ENCODE assay signal across 8 mouse cellular contexts in genomic region chr7:24638026-24638856, GRCm38 (mm10). TPM values are rescaled to one million over a fixed set of nuclear protein-coding genes. Genes with fewer than 3 reads are reported as not detected.
DNase-seq lines count a peak whose midpoint lies in the region; ATAC-seq and TF ChIP-seq lines count a peak whose summit lies in the region.

No protein-coding gene starts in this region.

- peak overlapping the region; percentile 35 for H3K4me3 ChIP-seq in hindbrain, embryonic 14.5 days (replicated peaks; ENCODE audit: low read length)
- H3K4me3 ChIP-seq in liver, embryonic 15.5 days (replicated peaks), result peak overlapping the region; percentile 46
- H3K4me3 ChIP-seq in olfactory bulb, adult 2 months (ENCODE audit: insufficient read depth, low read depth, low read length), result peak overlapping the region; percentile 10; the same call in 1 of the 2 replicates

- ATAC-seq in hindbrain, embryonic 14.5 days (ENCODE audit: low FRiP score), result no peak
- no peak for ATAC-seq in liver, embryonic 15.5 days (ENCODE audit: insufficient read depth)

- H3K9ac ChIP-seq in hindbrain, embryonic 14.5 days, result 0 out of 2 replicates have a peak overlapping the region, but pooled peaks have one; percentile 24
- no peak overlapping the region for H3K9ac ChIP-seq in liver, embryonic 15.5 days

- TF ChIP-seq POLR2A in brain, embryonic 14.5 days (IDR thresholded peaks at IDR 0.05; ENCODE audit: borderline replicate concordance, extremely low read depth, insufficient read depth, insufficient read length, poor library complexity, severe bottlenecking), result no peak
- no peak for TF ChIP-seq POLR2A in olfactory bulb, adult 2 months (IDR thresholded peaks at IDR 0.05; ENCODE audit: insufficient read depth, low read depth, low read length)

- WGBS in hindbrain, embryonic 14.5 days, result 3% methylated on average over 35 of the region's 35 CpGs
- WGBS in liver, embryonic 15.5 days (ENCODE audit: insufficient replicate concordance), result 2% methylated on average over 35 of the region's 35 CpGs
- WGBS in olfactory bulb, adult 2 months, result 4% methylated on average over 35 of the region's 35 CpGs

- peak overlapping the region; percentile 67 for H3K4me2 ChIP-seq in hindbrain, embryonic 14.5 days (replicated peaks)
- H3K4me2 ChIP-seq in liver, embryonic 15.5 days, result peak overlapping the region; percentile 73

- H3K27ac ChIP-seq in hindbrain, embryonic 14.5 days, result no peak overlapping the region
- H3K27ac ChIP-seq in liver, embryonic 15.5 days (replicated peaks), result no peak overlapping the region
- no peak overlapping the region for H3K27ac ChIP-seq in olfactory bulb, adult 2 months (ENCODE audit: insufficient read depth, low read depth, low read length)

- no peak for TF ChIP-seq CTCF in brain, embryonic 14.5 days (IDR thresholded peaks at IDR 0.05; ENCODE audit: borderline replicate concordance, extremely low read depth, insufficient read depth, insufficient read length)
- TF ChIP-seq CTCF in olfactory bulb, adult 2 months (IDR thresholded peaks at IDR 0.05; ENCODE audit: insufficient read depth, low read depth, low read length), result no peak

- H3K27me3 ChIP-seq in hindbrain, embryonic 14.5 days (ENCODE audit: control insufficient read depth, insufficient read depth, low read length), result peaks cover 64% of the 10 kb centered on the region
- H3K27me3 ChIP-seq in liver, embryonic 15.5 days, result peaks cover 63% of the 10 kb centered on the region

- DNase-seq in kidney, adult 18-20 months, result peak; percentile 57
- no peak for DNase-seq in kidney, adult 11 months
- peak; percentile 34 for DNase-seq in brain, embryonic 14.5 days (ENCODE audit: low read depth)
- DNase-seq in hindbrain, embryonic 14.5 days (ENCODE audit: low spot score), result peak; percentile 31
- no peak for DNase-seq in gastrocnemius, postnatal 10 days
- DNase-seq in cerebellum, adult 9-10 months, result no peak

- no peaks in the 10 kb centered on the region for H3K9me3 ChIP-seq in hindbrain, embryonic 14.5 days (ENCODE audit: control insufficient read depth, low read length)
- H3K9me3 ChIP-seq in liver, embryonic 15.5 days (replicated peaks), result no peaks in the 10 kb centered on the region

- H3K36me3 ChIP-seq in hindbrain, embryonic 14.5 days (replicated peaks; ENCODE audit: control insufficient read depth, insufficient read depth), result no peaks in the 10 kb centered on the region
- no peaks in the 10 kb centered on the region for H3K36me3 ChIP-seq in liver, embryonic 15.5 days (replicated peaks)

- H3K4me1 ChIP-seq in hindbrain, embryonic 14.5 days (replicated peaks; ENCODE audit: control insufficient read depth, insufficient read depth, low read length), result peaks cover 9% of the 10 kb centered on the region; the same call in 1 of the 2 replicates
- H3K4me1 ChIP-seq in liver, embryonic 15.5 days (replicated peaks), result peaks cover 11% of the 10 kb centered on the region
- H3K4me1 ChIP-seq in olfactory bulb, adult 2 months (ENCODE audit: control insufficient read depth, insufficient read depth, low read length), result peaks cover 9% of the 10 kb centered on the region

RNA-seq across cellular contexts. Expression of gene Lypd3, which starts 1.9 kb away (rescaled TPM):
- polyA plus RNA-seq in brain, embryonic 14.5 days (2012; rRNA removed), result 1.8 and 2.9 TPM in 2 replicates
- 0.27 and 0.29 TPM in 2 replicates for polyA plus RNA-seq in hindbrain, embryonic 14.5 days (2014; fragmentation: Nextera tagmentation; extraction: Ambion mirVana)
- not detected in 2 replicates for polyA plus RNA-seq in liver, embryonic 15.5 days (2015; fragmentation: Nextera tagmentation; extraction: Ambion mirVana)
- polyA plus RNA-seq in olfactory bulb, adult 2 months (2012; ENCODE audit: insufficient read depth, insufficient read length, low replicate concordance, missing spikeins), result not detected in 2 replicates
- not detected for total RNA-seq in gastrocnemius, postnatal 10 days (2021)

RNA-seq across cellular contexts. Expression of gene Phldb3, which starts 27.7 kb away (rescaled TPM):
- 0.30 and 0.59 TPM in 2 replicates for polyA plus RNA-seq in brain, embryonic 14.5 days (2012; rRNA removed)
- polyA plus RNA-seq in hindbrain, embryonic 14.5 days (2014; fragmentation: Nextera tagmentation; extraction: Ambion mirVana), result not detected in 2 replicates
- polyA plus RNA-seq in liver, embryonic 15.5 days (2015; fragmentation: Nextera tagmentation; extraction: Ambion mirVana), result 0.10 and 0.12 TPM in 2 replicates
- not detected in 2 replicates for polyA plus RNA-seq in olfactory bulb, adult 2 months (2012; ENCODE audit: insufficient read depth, insufficient read length, low replicate concordance, missing spikeins)
- total RNA-seq in gastrocnemius, postnatal 10 days (2021), result under 1 TPM; 0.77 to 0.80 TPM

RNA-seq across cellular contexts. Expression of gene Tex101, which starts 38.2 kb away (rescaled TPM):
- polyA plus RNA-seq in brain, embryonic 14.5 days (2012; rRNA removed), result not detected in 2 replicates
- not detected in 2 replicates for polyA plus RNA-seq in hindbrain, embryonic 14.5 days (2014; fragmentation: Nextera tagmentation; extraction: Ambion mirVana)
- polyA plus RNA-seq in liver, embryonic 15.5 days (2015; fragmentation: Nextera tagmentation; extraction: Ambion mirVana), result 0.08 TPM in 1 of 2 replicates, not detected in the other
- polyA plus RNA-seq in olfactory bulb, adult 2 months (2012; ENCODE audit: insufficient read depth, insufficient read length, low replicate concordance, missing spikeins), result not detected in 2 replicates
- not detected for total RNA-seq in gastrocnemius, postnatal 10 days (2021)

RNA-seq across cellular contexts. Expression of gene Zfp575, which starts 50.8 kb away (rescaled TPM):
- polyA plus RNA-seq in brain, embryonic 14.5 days (2012; rRNA removed), result 4.8 and 9.6 TPM in 2 replicates
- polyA plus RNA-seq in hindbrain, embryonic 14.5 days (2014; fragmentation: Nextera tagmentation; extraction: Ambion mirVana), result 10.3 and 11.4 TPM in 2 replicates
- 0.22 and 0.24 TPM in 2 replicates for polyA plus RNA-seq in liver, embryonic 15.5 days (2015; fragmentation: Nextera tagmentation; extraction: Ambion mirVana)
- not detected in 2 replicates for polyA plus RNA-seq in olfactory bulb, adult 2 months (2012; ENCODE audit: insufficient read depth, insufficient read length, low replicate concordance, missing spikeins)
- under 1 TPM; 0.59 to 0.95 TPM for total RNA-seq in gastrocnemius, postnatal 10 days (2021)

RNA-seq across cellular contexts. Expression of gene Ethe1, which starts 50.9 kb away (rescaled TPM):
- 14.4 and 18.8 TPM in 2 replicates for polyA plus RNA-seq in brain, embryonic 14.5 days (2012; rRNA removed)
- polyA plus RNA-seq in hindbrain, embryonic 14.5 days (2014; fragmentation: Nextera tagmentation; extraction: Ambion mirVana), result 25.8 and 26.4 TPM in 2 replicates
- 27.1 and 28.9 TPM in 2 replicates for polyA plus RNA-seq in liver, embryonic 15.5 days (2015; fragmentation: Nextera tagmentation; extraction: Ambion mirVana)
- not detected in 2 replicates for polyA plus RNA-seq in olfactory bulb, adult 2 months (2012; ENCODE audit: insufficient read depth, insufficient read length, low replicate concordance, missing spikeins)
- 10 to 100 TPM in 1 of 2 experiments, 1 to 10 TPM in 1; 9.4 to 10.0 TPM for total RNA-seq in gastrocnemius, postnatal 10 days (2021)

Comparison
In these comparisons a context has a peak if more than half of its experiments do, and no peak if none do; other contexts are left out.
1. DNase-seq: peak in kidney, adult 18-20 months (single experiment), brain, embryonic 14.5 days (single experiment) and hindbrain, embryonic 14.5 days (single experiment); none in kidney, adult 11 months (single experiment), gastrocnemius, postnatal 10 days (single experiment) and cerebellum, adult 9-10 months (single experiment).
2. Peak in every context shown above with its lines, with median percentiles within 50 percentile points of each other: H3K4me3 ChIP-seq.